Mouse (Mus musculus): ENCODE measurements around the gene Ube2e2. TPM values are rescaled to one million over a fixed set of nuclear protein-coding genes. Genes with fewer than 3 reads are reported as not detected.

Gene Ube2e2
- 3.5 and 3.9 TPM in 2 replicates for polyA plus RNA-seq (2012; rRNA removed)

GRCm38 (mm10) chr14:18893947-18894445 is at the start of gene Ube2e2:
Gene Ube2e2 (minus strand): TSS chr14:18894267.

